In genomic region chr10:41474981-41475391, GRCm38 (mm10) we compare ENCODE assay signal across 10 mouse cellular contexts. TPM values are rescaled to one million over a fixed set of nuclear protein-coding genes. Genes with fewer than 3 reads are reported as not detected.
DNase-seq lines count a peak whose midpoint lies in the region; ATAC-seq and TF ChIP-seq lines count a peak whose summit lies in the region.
"Had no signal": no experiment of that assay in that cellular context is flagged by ENCODE, and none has a peak within 500 bp of the region (broad histone marks: within the 10 kb centered on the region; RNA-seq: fewer than 3 reads in every experiment).

No protein-coding gene starts in this region.

- H3K36me3 ChIP-seq in G1E (replicated peaks): peaks cover 24% of the 10 kb centered on the region

- no peak for ATAC-seq in G1E (ENCODE audit: extremely low read depth, insufficient number of reproducible peaks, low FRiP score, poor library complexity, severe bottlenecking)

- H3K4me1 ChIP-seq in G1E (ENCODE audit: insufficient read depth, low read depth, low read length): peaks cover 83% of the 10 kb centered on the region
- H3K4me1 ChIP-seq in brown adipose tissue, adult 24 weeks (ENCODE audit: control insufficient read depth, insufficient read depth, insufficient read length, low read length): peaks cover 5% of the 10 kb centered on the region

- H3K4me3 ChIP-seq in G1E (ENCODE audit: low read depth, low read length): peak overlapping the region; percentile 34; the same call in 1 of the 2 replicates
- no peak overlapping the region for H3K4me3 ChIP-seq in brown adipose tissue, adult 24 weeks (ENCODE audit: insufficient read depth, low read depth, low read length)

- H3K9me3 ChIP-seq in G1E (replicated peaks): no peaks in the 10 kb centered on the region

- peak overlapping the region; percentile 45; the same call in 1 of the 2 replicates for H3K27ac ChIP-seq in brown adipose tissue, adult 24 weeks (replicated peaks; ENCODE audit: low read depth, low read length)

- TF ChIP-seq CTCF in G1E (IDR thresholded peaks at IDR 0.05; ENCODE audit: low read depth, low read length): no peak

- no peak for DNase-seq in G1E (ENCODE audit: low spot score)
- DNase-seq in heart, postnatal 4 days: peak; percentile 58
- peak; percentile 70 for DNase-seq in lung, postnatal 10 days
- DNase-seq in urinary bladder, postnatal 4 days (ENCODE audit: low spot score in 2 of 2): no peak
- DNase-seq in urinary bladder, postnatal 25 days (ENCODE audit: low spot score): no peak
- no peak for DNase-seq in ovary, postnatal 14 days (ENCODE audit: low spot score)
- no peak for DNase-seq in kidney, adult 18-20 months
- DNase-seq: thymus, postnatal 25 days had no signal

- no peaks in the 10 kb centered on the region for H3K27me3 ChIP-seq in G1E (ENCODE audit: insufficient read depth, low read length)

RNA-seq across cellular contexts. Expression of gene Mical1, which starts 1.1 kb away (rescaled TPM):
- total RNA-seq in G1E (2014; fragmentation: Nextera tagmentation) (29.6 and 34.6 TPM in 2 replicates), G1E (2017) (24.9 and 26.7 TPM in 2 replicates)
- 38.7 and 48.6 TPM in 2 replicates for polyA plus RNA-seq in G1E (2012)
- polyA plus RNA-seq in brown adipose tissue, adult 24 weeks (2012; ENCODE audit: insufficient read depth, insufficient read length, missing spikeins): 2.8 and 4.8 TPM in 2 replicates
- total RNA-seq in heart, postnatal 4 days (2021): 10 to 100 TPM; 52.4 to 59.4 TPM

RNA-seq across cellular contexts. Expression of gene Smpd2, which starts 15.2 kb away (rescaled TPM):
- total RNA-seq in G1E (2014; fragmentation: Nextera tagmentation) (12.6 and 13.6 TPM in 2 replicates), G1E (2017) (6.6 and 9.1 TPM in 2 replicates)
- 12.2 and 12.9 TPM in 2 replicates for polyA plus RNA-seq in G1E (2012)
- 9.2 and 12.3 TPM in 2 replicates for polyA plus RNA-seq in brown adipose tissue, adult 24 weeks (2012; ENCODE audit: insufficient read depth, insufficient read length, missing spikeins)
- 10 to 100 TPM; 45.4 to 48.7 TPM for total RNA-seq in heart, postnatal 4 days (2021)

RNA-seq across cellular contexts. Expression of gene Ppil6, which starts 15.3 kb away (rescaled TPM):
- total RNA-seq in G1E (2014; fragmentation: Nextera tagmentation) (not detected in 2 replicates), G1E (2017) (0.16 and 0.29 TPM in 2 replicates)
- polyA plus RNA-seq in G1E (2012): 0.12 and 0.14 TPM in 2 replicates
- 0.99 TPM in 1 of 2 replicates, not detected in the other for polyA plus RNA-seq in brown adipose tissue, adult 24 weeks (2012; ENCODE audit: insufficient read depth, insufficient read length, missing spikeins)
- total RNA-seq in heart, postnatal 4 days (2021): 1 to 10 TPM; 3.8 to 3.9 TPM
- polyA plus RNA-seq: erythroblast, embryonic 14.5 days had no signal

RNA-seq across cellular contexts. Expression of gene Zbtb24, which starts 24.8 kb away (rescaled TPM):
- 19.0 and 28.5 TPM in 2 replicates for total RNA-seq in G1E (2014; fragmentation: Nextera tagmentation)
- 31.9 and 34.0 TPM in 2 replicates for total RNA-seq in G1E (2017)
- 13.7 and 14.0 TPM in 2 replicates for polyA plus RNA-seq in G1E (2012)
- polyA plus RNA-seq in brown adipose tissue, adult 24 weeks (2012; ENCODE audit: insufficient read depth, insufficient read length, missing spikeins): 4.7 and 6.0 TPM in 2 replicates
- total RNA-seq in heart, postnatal 4 days (2021): 10 to 100 TPM; 10.5 to 12.9 TPM

RNA-seq across cellular contexts. Expression of gene Cd164, which starts 44.2 kb away (rescaled TPM):
- total RNA-seq in G1E (2014; fragmentation: Nextera tagmentation) (127 and 140 TPM in 2 replicates), G1E (2017) (90.8 and 106 TPM in 2 replicates)
- 156 and 183 TPM in 2 replicates for polyA plus RNA-seq in G1E (2012)
- polyA plus RNA-seq in brown adipose tissue, adult 24 weeks (2012; ENCODE audit: insufficient read depth, insufficient read length, missing spikeins): 172 and 177 TPM in 2 replicates
- 100 to 1,000 TPM; 216 to 218 TPM for total RNA-seq in heart, postnatal 4 days (2021)

Comparison
In these comparisons a context has a peak if more than half of its experiments do, and no peak if none do; other contexts are left out.
1. DNase-seq: peak in heart, postnatal 4 days (single experiment) and lung, postnatal 10 days (single experiment); none in G1E (single experiment), urinary bladder, postnatal 4 days (0 of 2), urinary bladder, postnatal 25 days (single experiment), ovary, postnatal 14 days (single experiment) and kidney, adult 18-20 months (single experiment).